Mouse (Mus musculus): ENCODE data around the gene Olfr792.

Olfr792 gene

DNA sequence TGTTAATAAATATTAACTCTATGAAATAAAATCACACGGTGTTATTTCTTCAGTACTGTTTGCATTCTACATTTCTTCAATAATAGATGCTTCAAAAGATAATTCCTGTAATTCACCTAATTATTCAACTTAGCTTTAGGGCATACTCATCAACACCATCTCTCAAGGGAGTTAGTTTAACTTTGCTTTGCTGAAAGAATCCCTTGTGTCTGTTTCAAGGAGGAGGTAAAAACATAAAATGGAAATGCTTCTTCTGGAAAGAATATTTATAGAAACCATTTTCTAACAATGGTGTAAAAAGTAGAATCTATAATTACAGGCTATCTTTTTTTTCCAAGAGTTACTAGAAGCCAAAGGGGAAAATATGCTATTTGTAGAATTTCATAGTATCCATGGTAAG lies at the start of gene Olfr792:
Olfr792 (plus strand) TSS at position 301 of the 400 bp plus-strand sequence.
- DNase-seq (ENCODE audit: low spot score), result no peak

DNA sequence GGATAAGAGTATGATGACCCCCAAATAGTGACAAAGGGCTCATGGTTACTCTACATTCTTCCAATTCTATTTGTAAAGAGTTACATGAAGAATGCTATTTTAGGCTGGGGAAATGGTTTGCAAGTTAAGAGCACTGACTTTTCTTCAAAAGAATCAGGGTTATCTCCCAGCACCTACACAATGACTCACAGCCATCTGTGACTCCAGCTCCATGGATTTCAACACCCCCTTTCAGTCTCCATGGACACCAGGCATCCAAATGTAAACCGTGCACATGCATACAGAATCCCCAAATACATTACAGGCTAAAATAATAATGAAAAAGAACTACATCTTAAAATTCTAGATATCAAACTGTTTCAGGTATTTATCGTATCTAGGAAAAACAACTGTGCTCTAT lies 48.9 kb upstream of the Olfr792 start:
- DNase-seq (ENCODE audit: low spot score), result no peak

DNA sequence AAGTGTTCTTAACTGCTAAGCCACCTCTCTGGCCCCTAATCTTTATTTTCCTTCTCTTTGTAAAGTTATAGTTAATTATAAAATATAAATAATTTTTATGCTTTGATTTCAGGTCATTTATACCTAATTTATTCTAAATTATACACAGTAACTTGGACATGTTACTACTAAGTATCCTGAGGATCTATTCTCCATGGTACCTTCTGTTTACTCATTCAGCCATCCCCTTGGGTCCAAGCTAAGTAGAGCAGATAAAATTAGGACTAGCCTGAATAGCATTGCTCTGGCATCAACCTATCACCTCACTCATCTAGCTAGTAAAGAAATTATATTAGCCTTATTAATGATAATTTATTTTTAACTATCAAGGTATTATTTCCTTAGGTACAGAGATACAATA lies 40.8 kb upstream of the Olfr792 start, which contains the start of gene Olfr790:
Olfr790 (plus strand) TSS at position 301 of the 400 bp plus-strand sequence.
- DNase-seq (ENCODE audit: low spot score), result no peak

DNA sequence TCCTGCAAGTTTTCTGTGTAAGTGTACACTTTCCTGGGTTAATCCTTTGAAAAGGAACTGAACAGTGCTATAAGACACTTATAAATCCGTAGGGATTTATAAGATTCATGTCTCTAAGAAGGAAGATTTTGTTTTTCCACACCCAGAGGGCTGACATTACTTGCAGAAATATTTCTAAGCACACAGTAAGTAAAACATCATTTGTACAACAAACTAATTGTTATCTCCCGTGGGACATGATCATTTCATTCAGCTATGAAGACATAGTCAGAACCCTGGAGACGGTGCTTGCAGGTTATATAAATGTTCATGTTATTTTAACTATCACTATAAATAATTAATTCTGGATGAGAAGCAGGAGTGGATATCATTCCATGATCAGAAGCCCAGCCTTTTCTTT lies 17.5 kb upstream of the Olfr792 start, which contains the start of gene Olfr791:
Olfr791 (plus strand) TSS at position 301 of the 400 bp plus-strand sequence.
- DNase-seq (ENCODE audit: low spot score), result no peak

DNA sequence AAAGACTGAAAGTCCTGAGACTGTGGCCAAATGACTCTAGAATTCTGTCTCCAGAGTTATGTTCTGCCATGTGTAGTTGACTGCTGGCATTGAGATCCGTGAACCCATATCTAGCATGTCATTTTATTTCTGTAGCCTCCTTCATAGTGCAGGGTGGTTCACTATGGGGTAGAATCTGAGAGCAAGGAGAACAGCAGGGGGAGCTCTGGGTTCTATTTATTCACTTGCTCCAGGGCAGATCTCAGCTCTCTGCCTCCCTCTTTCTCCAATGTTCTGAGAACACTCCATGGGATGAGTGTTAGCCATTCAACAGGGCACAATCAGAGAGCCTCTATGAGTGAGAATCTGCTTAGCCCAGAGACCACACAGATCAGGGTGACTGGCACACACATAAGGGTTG lies 10.4 kb downstream of the Olfr792 start:
- no peak for DNase-seq (ENCODE audit: low spot score)

DNA sequence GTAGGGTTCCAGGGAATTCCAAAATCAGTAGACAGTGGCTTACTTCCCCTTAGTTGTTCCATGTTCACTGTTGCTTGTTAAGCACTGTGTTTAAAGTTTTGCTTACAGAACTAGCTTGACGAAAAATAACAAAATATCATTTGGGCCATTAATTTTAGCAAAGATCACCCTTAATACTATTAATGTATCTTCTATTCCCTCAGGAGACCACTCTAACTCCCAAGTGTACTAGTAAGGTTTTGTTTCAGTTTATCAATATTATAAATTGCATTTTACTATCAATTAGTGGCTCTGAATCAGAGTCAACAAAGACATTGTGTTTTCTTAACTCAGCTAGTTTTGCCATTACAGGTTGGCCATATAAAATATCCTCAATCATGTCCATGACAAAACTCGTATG lies 28.4 kb downstream of the Olfr792 start, which contains the start of gene Olfr794:
Olfr794 (plus strand) TSS at position 301 of the 400 bp plus-strand sequence.
- DNase-seq (ENCODE audit: low spot score), result no peak

DNA sequence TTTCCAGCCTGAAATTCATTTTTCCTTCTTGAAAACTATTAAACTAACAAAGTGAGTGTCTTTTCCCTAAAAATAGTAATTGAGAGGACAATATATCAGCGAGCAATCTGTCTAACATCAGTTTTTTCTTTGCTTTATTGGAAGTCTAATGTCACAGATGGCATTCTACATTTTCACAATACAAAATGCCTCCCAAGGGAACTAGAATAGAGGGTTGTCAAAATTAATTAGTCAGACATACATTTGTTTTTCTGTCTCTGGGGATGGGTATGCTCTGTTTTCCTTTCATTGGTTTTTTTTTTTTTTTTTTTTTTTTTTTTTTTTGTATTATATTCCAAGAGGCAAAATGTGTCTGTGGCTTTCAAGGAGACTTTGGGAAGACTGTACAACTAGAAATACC lies 38.1 kb downstream of the Olfr792 start:
- no peak for DNase-seq (ENCODE audit: low spot score)

Data from lung, postnatal 25 days (tissue).